ENCODE assay signal across 17 mouse cellular contexts in the genomic region with DNA sequence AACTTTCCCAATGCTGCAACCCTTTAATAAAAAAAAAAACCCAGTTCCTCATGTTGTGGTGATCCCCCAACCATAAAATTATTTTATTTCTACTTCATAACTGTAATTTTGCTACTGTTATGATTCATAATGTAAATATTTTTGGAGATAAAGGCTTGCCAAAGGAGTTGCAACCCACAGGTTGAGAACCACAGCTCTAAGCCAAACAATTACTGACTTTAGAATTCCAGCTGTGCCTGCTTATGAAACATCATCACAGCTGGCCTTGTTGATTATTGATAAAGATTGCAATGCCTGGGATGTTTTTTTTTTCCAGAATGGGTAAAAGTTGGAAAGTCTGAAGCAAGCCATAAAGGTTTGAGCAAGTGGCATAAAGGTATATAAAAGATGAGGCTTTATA.
"Had no signal": no experiment of that assay in that cellular context is flagged by ENCODE, and none has a peak within 500 bp of the region (broad histone marks: within the 10 kb centered on the region; RNA-seq: fewer than 3 reads in every experiment).

No protein-coding gene starts in this region.

- H3K4me2 ChIP-seq: liver, embryonic 13.5 days; lung, embryonic 15.5 days; midbrain, embryonic 12.5 days; neural tube, embryonic 12.5 days had no signal

- H3K27ac ChIP-seq: lung, embryonic 15.5 days; midbrain, embryonic 10.5 days; midbrain, embryonic 12.5 days; neural tube, embryonic 12.5 days had no signal

- ATAC-seq: midbrain, embryonic 16.5 days had no signal

- H3K27me3 ChIP-seq: liver, embryonic 13.5 days; liver, embryonic 15.5 days; lung, embryonic 15.5 days; midbrain, embryonic 12.5 days; neural tube, embryonic 12.5 days had no signal

- H3K9me3 ChIP-seq: liver, embryonic 13.5 days; liver, embryonic 15.5 days; lung, embryonic 15.5 days; neural tube, embryonic 12.5 days had no signal

- H3K4me1 ChIP-seq: liver, embryonic 13.5 days; liver, embryonic 15.5 days; midbrain, embryonic 10.5 days; midbrain, embryonic 12.5 days; neural tube, embryonic 12.5 days had no signal

- H3K4me3 ChIP-seq: liver, embryonic 13.5 days; liver, embryonic 15.5 days; lung, embryonic 15.5 days; midbrain, embryonic 10.5 days; midbrain, embryonic 12.5 days; neural tube, embryonic 12.5 days had no signal

- H3K9ac ChIP-seq: liver, embryonic 13.5 days; liver, embryonic 15.5 days; lung, embryonic 15.5 days; midbrain, embryonic 12.5 days; neural tube, embryonic 12.5 days had no signal

- H3K36me3 ChIP-seq: liver, embryonic 13.5 days; liver, embryonic 15.5 days; lung, embryonic 15.5 days; midbrain, embryonic 10.5 days; midbrain, embryonic 12.5 days; neural tube, embryonic 12.5 days had no signal

- DNase-seq: liver, embryonic 13.5 days; lung, adult 18-20 months; lung, postnatal 10 days; lung, postnatal 4 days; midbrain, embryonic 14.5 days; right cerebral cortex, postnatal 25 days; right cerebral cortex, postnatal 4 days; spleen, adult 18-20 months; thymus, adult 18-20 months; thymus, postnatal 25 days; thymus, postnatal 4 days had no signal
